Mouse (Mus musculus): ENCODE measurements around the gene Ahnak2.

GRCm38 (mm10) chr12:112746808-112747605, 55.5 kb downstream of the Ahnak2 start:
- TF ChIP-seq POLR2A (IDR thresholded peaks at IDR 0.05; ENCODE audit: extremely low read depth, insufficient read depth, low read length) = no peak
- peak; percentile 23; the same call in 1 of the 2 replicates for TF ChIP-seq CTCF (IDR thresholded peaks at IDR 0.05; ENCODE audit: low read depth, low read length)

Data from liver, adult 2 months (tissue).